In the genomic region with DNA sequence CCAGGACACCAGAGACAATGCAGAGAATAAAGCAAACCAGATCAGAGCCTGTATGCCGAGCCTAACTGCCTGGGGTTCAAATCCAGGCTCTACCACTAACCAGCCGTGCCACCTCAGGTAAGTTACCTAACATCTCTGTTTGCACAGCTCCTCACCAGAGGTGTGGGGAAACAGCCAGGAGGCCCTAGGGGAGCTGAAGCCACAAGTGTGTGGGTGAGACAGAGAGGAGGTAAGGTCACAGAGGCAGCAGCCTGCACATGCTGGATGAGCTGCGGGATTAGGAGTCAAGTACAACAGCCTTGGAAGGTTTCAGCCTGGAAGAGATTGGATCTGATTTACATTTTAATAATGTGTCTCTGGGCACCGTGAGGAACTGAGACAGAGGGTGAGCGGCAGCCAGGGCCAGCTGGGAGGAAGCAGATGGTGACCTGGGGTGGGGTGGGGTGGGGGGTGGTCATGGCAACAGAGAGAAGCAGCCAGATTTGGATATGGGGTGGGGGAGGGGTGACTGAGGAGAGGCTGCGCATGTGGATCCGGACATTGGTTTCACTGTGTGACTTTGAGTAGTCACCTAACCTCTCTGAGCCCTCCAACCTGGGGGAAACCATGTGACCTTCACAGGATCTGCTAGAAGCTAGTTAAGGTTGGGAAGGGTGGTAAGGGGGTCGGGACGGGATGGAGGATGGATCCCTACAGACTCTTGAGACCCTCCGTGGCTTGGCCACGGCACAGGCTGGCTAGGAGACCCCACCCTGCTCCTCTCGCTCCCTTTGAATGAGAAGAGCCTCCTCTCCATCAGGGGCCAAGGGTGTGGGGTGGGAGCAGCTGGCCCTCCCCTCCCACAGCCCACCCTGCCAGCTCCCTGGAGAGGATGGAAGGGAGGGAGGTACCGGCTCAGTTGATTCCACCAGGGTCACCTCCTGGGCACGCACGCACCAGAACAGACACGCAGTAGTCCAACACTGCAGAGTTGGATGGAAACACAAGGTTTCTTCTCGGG, we compare ENCODE assay signal across 10 mouse cellular contexts. TPM values are rescaled to one million over a fixed set of nuclear protein-coding genes. Genes with fewer than 3 reads are reported as not detected.
DNase-seq lines count a peak whose midpoint lies in the region; ATAC-seq and TF ChIP-seq lines count a peak whose summit lies in the region.
"Had no signal": no experiment of that assay in that cellular context is flagged by ENCODE, and none has a peak within 500 bp of the region (broad histone marks: within the 10 kb centered on the region; RNA-seq: fewer than 3 reads in every experiment).

No protein-coding gene starts in this region.

- no peak overlapping the region for H3K9ac ChIP-seq in hindbrain, embryonic 14.5 days
- no peak overlapping the region for H3K9ac ChIP-seq in neural tube, embryonic 14.5 days (replicated peaks; ENCODE audit: low read depth, low read length)
- H3K9ac ChIP-seq: embryonic facial prominence, embryonic 12.5 days had no signal

- no peak overlapping the region for H3K4me2 ChIP-seq in hindbrain, embryonic 14.5 days (replicated peaks)
- no peak overlapping the region for H3K4me2 ChIP-seq in neural tube, embryonic 14.5 days (ENCODE audit: low read depth, low read length)
- H3K4me2 ChIP-seq: embryonic facial prominence, embryonic 12.5 days had no signal

- H3K27ac ChIP-seq in layer of hippocampus, adult 2 months: peak overlapping the region; percentile 80
- peak overlapping the region; percentile 56 for H3K27ac ChIP-seq in hindbrain, embryonic 14.5 days
- no peak overlapping the region for H3K27ac ChIP-seq in neural tube, embryonic 14.5 days (ENCODE audit: low read depth, low read length)
- H3K27ac ChIP-seq: embryonic facial prominence, embryonic 12.5 days; macrophage had no signal

- no peak overlapping the region for H3K4me3 ChIP-seq in layer of hippocampus, adult 2 months
- H3K4me3 ChIP-seq in hindbrain, embryonic 14.5 days (replicated peaks; ENCODE audit: low read length): no peak overlapping the region
- H3K4me3 ChIP-seq in neural tube, embryonic 14.5 days (ENCODE audit: low read depth, low read length): no peak overlapping the region
- H3K4me3 ChIP-seq: embryonic facial prominence, embryonic 12.5 days had no signal

- H3K9me3 ChIP-seq in hindbrain, embryonic 14.5 days (ENCODE audit: control insufficient read depth, low read length): no peaks in the 10 kb centered on the region
- H3K9me3 ChIP-seq in neural tube, embryonic 14.5 days (ENCODE audit: control insufficient read depth, low read length): no peaks in the 10 kb centered on the region
- H3K9me3 ChIP-seq: embryonic facial prominence, embryonic 12.5 days had no signal

- ATAC-seq in hindbrain, embryonic 14.5 days (ENCODE audit: low FRiP score): peak; percentile 63; the same call in 1 of the 2 replicates
- ATAC-seq in neural tube, embryonic 14.5 days (ENCODE audit: low read depth): peak; percentile 31; the same call in 1 of the 2 replicates

- 30% methylated on average over 17 of the region's 17 CpGs for WGBS in hindbrain, embryonic 14.5 days
- WGBS in neural tube, embryonic 14.5 days: 33% methylated on average over 17 of the region's 17 CpGs

- no peak for TF ChIP-seq CTCF in layer of hippocampus, adult 2 months (conservative IDR thresholded peaks at IDR 0.05)

- H3K27me3 ChIP-seq in hindbrain, embryonic 14.5 days (ENCODE audit: control insufficient read depth, insufficient read depth, low read length): no peaks in the 10 kb centered on the region
- H3K27me3 ChIP-seq in neural tube, embryonic 14.5 days (ENCODE audit: control insufficient read depth, insufficient read depth, low read length): no peaks in the 10 kb centered on the region

- H3K4me1 ChIP-seq in hindbrain, embryonic 14.5 days (replicated peaks; ENCODE audit: control insufficient read depth, insufficient read depth, low read length): peaks cover 34% of the 10 kb centered on the region
- H3K4me1 ChIP-seq in neural tube, embryonic 14.5 days (ENCODE audit: control insufficient read depth, insufficient read depth, low read length): peaks cover 35% of the 10 kb centered on the region

- no peaks in the 10 kb centered on the region for H3K36me3 ChIP-seq in hindbrain, embryonic 14.5 days (replicated peaks; ENCODE audit: control insufficient read depth, insufficient read depth)
- H3K36me3 ChIP-seq in neural tube, embryonic 14.5 days (ENCODE audit: control insufficient read depth, insufficient read depth, low read length): no peaks in the 10 kb centered on the region
- H3K36me3 ChIP-seq: embryonic facial prominence, embryonic 12.5 days had no signal

- no peak for DNase-seq in layer of hippocampus, adult 2 months (ENCODE audit: low spot score in 2 of 2)
- DNase-seq in layer of hippocampus, adult 9-10 months (ENCODE audit: low spot score): no peak
- DNase-seq in embryo, embryonic 9.5 days (ENCODE audit: extremely low spot score): peak; percentile 22
- no peak for DNase-seq in hindbrain, embryonic 14.5 days (ENCODE audit: low spot score)
- DNase-seq in T-cell, adult 2 months (ENCODE audit: low spot score): no peak
- DNase-seq in layer of hippocampus, postnatal 25 days (ENCODE audit: extremely low spot score in 1 of 2, low spot score in 1 of 2): no peak
- no peak for DNase-seq in thymus, adult 18-20 months

RNA-seq across cellular contexts. Expression of gene Igsf21, which starts 27.4 kb away (rescaled TPM):
- 10 to 100 TPM; 39.1 to 41.4 TPM for total RNA-seq in layer of hippocampus, adult 2 months (2021)
- 64.4 and 75.1 TPM in 2 replicates for polyA plus RNA-seq in hindbrain, embryonic 14.5 days (2014; fragmentation: Nextera tagmentation; extraction: Ambion mirVana)
- 77.0 and 95.1 TPM in 2 replicates for polyA plus RNA-seq in neural tube, embryonic 14.5 days (2014; fragmentation: Nextera tagmentation; extraction: Ambion mirVana)
- 10 to 100 TPM; 43.1 to 50.8 TPM for total RNA-seq in layer of hippocampus, postnatal 25 days (2021)
- polyA plus RNA-seq: macrophage had no signal
